Mouse (Mus musculus): Measurements from ENCODE around the gene Gpr6. TPM values are rescaled to one million over a fixed set of nuclear protein-coding genes. Genes with fewer than 3 reads are reported as not detected.

The Gpr6 gene
- polyA plus RNA-seq (2012; rRNA removed): not detected in 2 replicates

DNA sequence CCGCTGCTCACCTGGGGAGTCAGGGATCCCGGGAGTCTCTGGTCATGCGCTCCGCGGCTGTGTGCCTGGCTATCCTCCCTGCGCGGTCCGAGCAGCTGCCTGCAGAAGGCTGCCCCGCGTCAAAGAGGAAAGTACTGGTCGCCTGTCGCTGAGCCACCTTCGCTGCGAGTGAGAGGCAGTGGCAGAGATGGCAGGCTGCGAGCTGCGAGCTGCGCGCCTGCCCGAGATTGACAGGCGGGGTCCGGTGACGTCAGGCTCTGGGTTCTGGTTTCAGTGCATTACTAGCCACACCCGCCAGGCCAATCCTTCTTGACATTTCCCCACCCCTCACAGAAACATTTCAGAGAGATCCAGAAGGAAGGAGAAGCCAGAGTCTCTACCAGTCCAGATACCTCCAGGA is at the start of gene Gpr6:
Gene Gpr6, minus strand, starts transcription at position 170 of the 400 bp plus-strand sequence.
- 11% methylated on average over 23 of the region's 23 CpGs for WGBS
- Histone ChIP-seq H3K4me1 (ENCODE audit: control insufficient read depth, insufficient read depth, insufficient read length) (no peaks in the 10 kb centered on the region), H3K4me3 (ENCODE audit: extremely low read depth, insufficient read depth, insufficient read length) (no peak within 1 kb of the TSS), H3K36me3 (ENCODE audit: control insufficient read depth, insufficient read depth, low read length) (no peaks in the 10 kb centered on the region), H3K27me3 (ENCODE audit: control insufficient read depth, insufficient read depth, low read length) (no peaks in the 10 kb centered on the region; the same call in 1 of the 2 replicates), H3K27ac (ENCODE audit: insufficient read depth, low read length) (no peak within 1 kb of the TSS)
- DNase-seq (ENCODE audit: low read depth in 1 of 2, low spot score in 2 of 2): no peak
- TF ChIP-seq CTCF (IDR thresholded peaks at IDR 0.05; ENCODE audit: extremely low read depth, insufficient read depth, insufficient read length, insufficient replicate concordance): no peak
- no peak for TF ChIP-seq POLR2A (IDR thresholded peaks at IDR 0.05; ENCODE audit: low read depth, low read length)

DNA sequence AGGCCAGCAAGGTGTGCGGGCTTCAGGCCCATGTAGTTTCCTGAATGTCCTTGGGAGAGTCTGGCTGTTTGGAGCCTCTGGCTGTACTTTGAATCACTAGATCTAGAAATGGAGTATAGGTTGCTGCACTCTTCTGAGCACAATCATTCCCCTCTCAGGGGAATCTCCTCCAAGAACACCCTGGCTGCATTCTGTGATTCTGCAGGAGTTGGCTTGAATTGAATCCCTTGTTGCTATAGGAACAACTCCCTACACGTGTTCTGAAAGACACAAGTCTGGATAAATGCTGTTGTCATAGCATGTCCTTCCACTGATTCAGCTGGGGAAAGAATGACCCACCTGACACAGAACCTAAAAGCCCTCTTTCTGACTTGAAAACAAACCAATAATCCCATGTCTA is 28.0 kb upstream of the Gpr6 start:
- TF ChIP-seq POLR2A (IDR thresholded peaks at IDR 0.05; ENCODE audit: low read depth, low read length): no peak
- 80% methylated on average over 2 of the region's 2 CpGs for WGBS
- no peaks in the 10 kb centered on the region for H3K27me3 ChIP-seq (ENCODE audit: control insufficient read depth, insufficient read depth, low read length)
- no peaks in the 10 kb centered on the region for H3K4me1 ChIP-seq (ENCODE audit: control insufficient read depth, insufficient read depth, insufficient read length)
- H3K27ac ChIP-seq (ENCODE audit: insufficient read depth, low read length): no peak overlapping the region
- no peaks in the 10 kb centered on the region for H3K36me3 ChIP-seq (ENCODE audit: control insufficient read depth, insufficient read depth, low read length)
- DNase-seq (ENCODE audit: low read depth in 1 of 2, low spot score in 2 of 2): no peak
- no peak overlapping the region for H3K4me3 ChIP-seq (ENCODE audit: extremely low read depth, insufficient read depth, insufficient read length)

DNA sequence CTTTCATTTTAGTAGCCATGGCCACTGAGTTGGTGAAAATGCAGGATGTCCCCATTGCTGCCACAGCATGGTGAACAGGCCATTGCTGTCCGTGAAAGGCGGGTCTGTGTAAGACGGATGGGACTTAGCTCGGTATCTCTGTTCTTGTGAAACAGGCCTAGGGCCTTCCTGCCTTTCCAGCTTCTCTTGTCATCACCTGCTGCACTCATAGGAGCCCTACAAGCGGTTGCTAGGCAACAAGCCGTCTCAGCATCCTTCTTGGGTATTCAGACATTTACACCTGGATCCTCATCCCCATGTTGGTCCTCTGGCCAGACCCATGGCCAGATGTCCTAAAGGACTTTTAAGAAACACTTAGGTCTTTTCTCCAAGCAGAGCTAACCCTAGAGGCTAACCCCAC is 26.1 kb upstream of the Gpr6 start:
- no peak overlapping the region for H3K27ac ChIP-seq (ENCODE audit: insufficient read depth, low read length)
- DNase-seq (ENCODE audit: low read depth in 1 of 2, low spot score in 2 of 2): no peak
- TF ChIP-seq CTCF (IDR thresholded peaks at IDR 0.05; ENCODE audit: extremely low read depth, insufficient read depth, insufficient read length, insufficient replicate concordance) (no peak), POLR2A (IDR thresholded peaks at IDR 0.05; ENCODE audit: low read depth, low read length) (no peak)
- 90% methylated on average over 6 of the region's 6 CpGs for WGBS
- no peak overlapping the region for H3K4me3 ChIP-seq (ENCODE audit: extremely low read depth, insufficient read depth, insufficient read length)
- no peaks in the 10 kb centered on the region for H3K27me3 ChIP-seq (ENCODE audit: control insufficient read depth, insufficient read depth, low read length)
- H3K36me3 ChIP-seq (ENCODE audit: control insufficient read depth, insufficient read depth, low read length): no peaks in the 10 kb centered on the region
- H3K4me1 ChIP-seq (ENCODE audit: control insufficient read depth, insufficient read depth, insufficient read length): no peaks in the 10 kb centered on the region

DNA sequence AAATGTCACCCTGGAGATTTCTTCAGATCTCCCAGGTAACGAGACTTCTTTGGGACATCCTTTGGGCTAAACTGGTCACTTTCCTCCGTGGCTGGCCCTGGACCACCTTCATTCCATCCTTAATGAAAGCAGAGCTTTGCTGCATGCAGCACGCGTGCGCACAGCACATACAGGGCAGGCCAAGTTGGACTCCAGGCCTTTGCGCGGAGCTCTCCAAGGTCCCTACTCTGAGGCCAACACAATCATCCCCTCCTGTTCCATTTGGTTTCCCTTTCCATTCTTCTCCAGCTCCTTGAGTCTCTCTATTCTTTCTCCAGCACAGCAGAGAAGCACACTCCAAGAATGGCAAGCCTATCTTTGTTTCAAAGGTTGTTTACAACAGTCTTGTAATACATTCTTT is 16.8 kb upstream of the Gpr6 start:
- no peaks in the 10 kb centered on the region for H3K27me3 ChIP-seq (ENCODE audit: control insufficient read depth, insufficient read depth, low read length)
- WGBS: 59% methylated on average over 7 of the region's 7 CpGs
- no peak overlapping the region for H3K4me3 ChIP-seq (ENCODE audit: extremely low read depth, insufficient read depth, insufficient read length)
- no peak overlapping the region for H3K27ac ChIP-seq (ENCODE audit: insufficient read depth, low read length)
- DNase-seq (ENCODE audit: low read depth in 1 of 2, low spot score in 2 of 2): no peak
- H3K36me3 ChIP-seq (ENCODE audit: control insufficient read depth, insufficient read depth, low read length): no peaks in the 10 kb centered on the region
- TF ChIP-seq POLR2A (IDR thresholded peaks at IDR 0.05; ENCODE audit: low read depth, low read length): no peak
- TF ChIP-seq CTCF (IDR thresholded peaks at IDR 0.05; ENCODE audit: extremely low read depth, insufficient read depth, insufficient read length, insufficient replicate concordance): no peak
- H3K4me1 ChIP-seq (ENCODE audit: control insufficient read depth, insufficient read depth, insufficient read length): no peaks in the 10 kb centered on the region

DNA sequence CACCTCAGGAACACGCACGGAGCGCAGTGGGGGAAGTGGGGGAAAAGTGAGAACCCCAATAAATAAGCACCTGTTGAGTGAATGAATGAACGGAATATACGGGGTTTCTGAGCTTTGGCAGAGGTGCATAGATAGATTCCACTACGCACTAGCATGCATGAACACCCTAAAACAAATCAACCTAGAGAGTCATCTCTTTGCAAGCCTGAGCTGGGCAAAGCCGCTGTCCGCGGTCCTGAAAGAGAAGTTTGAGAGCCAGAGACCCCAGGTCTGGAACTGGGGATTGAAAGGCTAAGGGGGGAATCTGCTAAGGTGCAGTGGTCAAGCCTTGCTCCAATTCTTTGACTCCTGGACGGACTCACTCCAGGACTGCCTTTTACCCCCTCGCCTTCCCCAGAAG is 389 bp downstream of the Gpr6 start:
- no peak overlapping the region for H3K27ac ChIP-seq (ENCODE audit: insufficient read depth, low read length)
- TF ChIP-seq CTCF (IDR thresholded peaks at IDR 0.05; ENCODE audit: extremely low read depth, insufficient read depth, insufficient read length, insufficient replicate concordance) (no peak), POLR2A (IDR thresholded peaks at IDR 0.05; ENCODE audit: low read depth, low read length) (no peak)
- H3K36me3 ChIP-seq (ENCODE audit: control insufficient read depth, insufficient read depth, low read length): no peaks in the 10 kb centered on the region
- WGBS: 6% methylated on average over 11 of the region's 11 CpGs
- H3K27me3 ChIP-seq (ENCODE audit: control insufficient read depth, insufficient read depth, low read length): no peaks in the 10 kb centered on the region; the same call in 1 of the 2 replicates
- DNase-seq (ENCODE audit: low read depth in 1 of 2, low spot score in 2 of 2): no peak
- H3K4me1 ChIP-seq (ENCODE audit: control insufficient read depth, insufficient read depth, insufficient read length): no peaks in the 10 kb centered on the region
- H3K4me3 ChIP-seq (ENCODE audit: extremely low read depth, insufficient read depth, insufficient read length): no peak overlapping the region

DNA sequence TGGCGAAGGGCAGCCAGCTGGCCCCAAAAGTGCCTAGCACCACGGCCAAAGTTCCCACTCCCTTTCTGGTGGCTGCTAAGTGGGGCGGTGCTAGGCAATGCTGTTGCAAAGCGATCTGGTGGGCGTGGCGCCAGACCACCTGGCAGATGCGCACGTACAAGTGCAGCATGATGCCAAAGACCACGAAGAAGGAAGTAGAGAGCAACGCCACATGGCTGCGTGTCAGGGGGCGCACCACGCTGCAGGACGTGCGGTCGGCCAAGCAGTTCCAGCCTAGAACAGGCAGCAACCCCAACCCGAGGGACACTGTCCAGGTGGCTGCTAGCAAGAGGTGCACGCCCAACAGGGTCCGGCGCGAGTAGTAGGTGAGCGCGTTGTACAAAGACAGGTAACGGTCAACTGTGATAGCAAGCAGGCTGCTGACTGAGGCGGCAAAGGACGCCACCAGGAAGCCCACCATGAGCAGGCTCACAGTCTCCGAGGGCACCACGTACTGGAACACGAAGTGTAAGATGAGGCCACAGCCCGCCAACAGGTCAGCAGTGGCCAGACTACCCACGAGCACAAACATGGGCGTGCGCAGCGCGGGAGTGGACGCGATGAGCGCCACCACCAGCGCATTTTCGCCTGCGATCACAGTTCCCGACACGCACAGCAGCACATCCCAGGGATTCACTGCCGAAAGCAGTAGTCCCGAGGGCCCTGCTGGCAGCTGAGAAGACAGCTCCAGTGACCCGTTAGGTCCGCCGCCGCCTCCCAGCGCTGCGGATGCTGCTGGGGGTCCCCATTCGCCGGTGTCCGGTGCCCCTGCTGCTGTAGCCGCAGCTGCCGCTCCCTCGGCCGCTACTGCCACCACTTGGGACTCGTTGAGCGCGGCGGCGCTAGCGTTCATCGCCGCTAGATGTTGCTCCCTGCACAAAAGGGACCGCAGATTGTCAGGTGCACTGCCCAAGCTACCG is 1.1 kb downstream of the Gpr6 start:
- 9% methylated on average over 68 of the region's 68 CpGs for WGBS
- no peak for DNase-seq (ENCODE audit: low read depth in 1 of 2, low spot score in 2 of 2)
- Histone ChIP-seq H3K27me3 (ENCODE audit: control insufficient read depth, insufficient read depth, low read length) (no peaks in the 10 kb centered on the region; the same call in 1 of the 2 replicates), H3K4me3 (ENCODE audit: extremely low read depth, insufficient read depth, insufficient read length) (no peak overlapping the region), H3K27ac (ENCODE audit: insufficient read depth, low read length) (no peak overlapping the region), H3K36me3 (ENCODE audit: control insufficient read depth, insufficient read depth, low read length) (no peaks in the 10 kb centered on the region), H3K4me1 (ENCODE audit: control insufficient read depth, insufficient read depth, insufficient read length) (no peaks in the 10 kb centered on the region)
- no peak for TF ChIP-seq POLR2A (IDR thresholded peaks at IDR 0.05; ENCODE audit: low read depth, low read length)
- TF ChIP-seq CTCF (IDR thresholded peaks at IDR 0.05; ENCODE audit: extremely low read depth, insufficient read depth, insufficient read length, insufficient replicate concordance): no peak

DNA sequence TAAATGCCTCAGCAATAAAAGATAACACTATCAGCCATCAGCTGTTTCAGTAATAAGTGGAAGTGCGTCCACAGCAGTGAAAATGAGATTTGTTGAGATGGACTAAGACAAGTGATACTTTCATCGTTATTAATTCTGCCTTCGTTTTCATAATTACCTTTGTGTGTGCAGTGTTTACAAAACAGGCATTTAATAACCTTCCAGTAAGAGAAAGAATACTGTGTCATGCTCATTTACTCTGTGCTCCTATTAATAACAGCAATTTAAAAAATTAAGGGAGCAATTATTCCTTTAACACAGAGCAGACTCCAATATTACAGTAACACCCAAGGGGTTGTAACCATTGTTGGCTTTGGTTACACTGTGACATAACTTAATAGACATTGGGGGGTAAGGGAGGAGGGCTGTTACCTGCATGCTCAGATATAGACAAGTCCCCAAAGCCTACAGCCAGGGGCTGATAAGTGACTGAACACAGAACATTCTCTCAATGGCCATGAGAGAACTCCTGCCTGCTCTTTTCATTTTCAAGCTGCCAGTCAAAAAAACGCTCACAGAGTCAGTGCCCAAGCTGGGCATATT is 11.7 kb downstream of the Gpr6 start:
- TF ChIP-seq POLR2A (IDR thresholded peaks at IDR 0.05; ENCODE audit: low read depth, low read length) (no peak), CTCF (IDR thresholded peaks at IDR 0.05; ENCODE audit: extremely low read depth, insufficient read depth, insufficient read length, insufficient replicate concordance) (no peak)
- Histone ChIP-seq H3K36me3 (ENCODE audit: control insufficient read depth, insufficient read depth, low read length) (no peaks in the 10 kb centered on the region), H3K27ac (ENCODE audit: insufficient read depth, low read length) (no peak overlapping the region), H3K4me3 (ENCODE audit: extremely low read depth, insufficient read depth, insufficient read length) (no peak overlapping the region), H3K4me1 (ENCODE audit: control insufficient read depth, insufficient read depth, insufficient read length) (no peaks in the 10 kb centered on the region), H3K27me3 (ENCODE audit: control insufficient read depth, insufficient read depth, low read length) (no peaks in the 10 kb centered on the region)
- 84% methylated on average over 4 of the region's 4 CpGs for WGBS
- DNase-seq (ENCODE audit: low read depth in 1 of 2, low spot score in 2 of 2): no peak
